Mouse (Mus musculus) left cerebral cortex, adult 6 months (tissue): ENCODE results near the gene Krt75. TPM values are rescaled to one million over a fixed set of nuclear protein-coding genes. Genes with fewer than 3 reads are reported as not detected.

Experiments
- long read RNA-seq, 2 experiments: library from polyadenylated mRNA; unstranded; transcript quantifications; one replicate each; pipeline ENCODE4 v2.0.0; 2019 to 2020
- polyA plus RNA-seq: library from polyadenylated mRNA; unstranded; fragments of <200 nt; fragmentation: Nextera tagmentation; gene quantifications from 2 replicates; pipeline ENCODE4 v1.2.3, GENCODE M21; 2021

Krt75 gene
- not detected in 2 replicates for polyA plus RNA-seq
- long read RNA-seq, experiment 1: 0 reads
- long read RNA-seq, experiment 2: 0 reads

DNA sequence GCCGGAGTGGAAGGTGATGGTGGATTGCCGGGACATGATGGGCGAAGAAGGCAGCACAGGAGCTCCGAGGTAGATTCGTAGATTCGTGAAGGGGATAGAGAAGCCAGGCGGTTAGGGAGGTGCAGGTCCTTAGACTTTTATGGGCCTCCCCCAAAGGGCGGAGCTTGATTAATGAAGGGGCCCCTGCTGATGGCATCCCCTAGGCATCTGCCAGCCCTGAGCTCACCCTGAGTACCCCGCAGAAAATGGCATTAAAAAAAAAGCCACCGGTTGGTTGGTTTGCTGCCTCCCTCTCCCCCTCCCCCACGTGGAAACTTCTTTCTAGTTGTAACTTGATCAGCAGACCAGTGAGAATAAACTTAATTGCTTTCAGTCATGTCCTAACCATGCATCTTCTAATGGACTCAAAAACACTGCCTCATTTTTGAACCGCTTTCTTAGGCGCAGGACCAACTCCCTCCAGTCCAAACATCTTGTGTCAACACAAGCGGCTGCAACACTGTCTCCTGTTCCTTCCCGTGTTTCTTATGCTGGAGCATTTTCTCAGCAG lies at the start of gene Krt75:
Gene Krt75, minus strand, starts transcription at position 109 of the 550 bp plus-strand sequence.

GRCm38 (mm10) chr15:101562850-101563249 lies 10.9 kb downstream of the Krt75 start, which contains the start of gene Krt90:
TSS of gene Krt90 (minus strand) at chr15:101562950.

GRCm38 (mm10) chr15:101550567-101550966 lies 23.1 kb downstream of the Krt75 start, which contains the start of gene Krt82:
TSS of gene Krt82 (minus strand) at chr15:101550667.

GRCm38 (mm10) chr15:101532720-101533119 lies 41.0 kb downstream of the Krt75 start, which contains the start of gene Krt84:
TSS of gene Krt84 (minus strand) at chr15:101532820.

GRCm38 (mm10) chr15:101517161-101517560 lies 56.5 kb downstream of the Krt75 start, which contains the start of gene Gm49425:
TSS of gene Gm49425 (minus strand) at chr15:101517261.

Other genes with a start within 250 kb of the Krt75 start
- 0.85 and 2.8 TPM in 2 replicates for gene Krt80, start 203.7 kb downstream of the Krt75 start, polyA plus RNA-seq
- 0.04 TPM in 1 of 2 replicates, not detected in the other for gene Krt7, start 162.9 kb downstream of the Krt75 start, polyA plus RNA-seq
- gene Krt87, start 135.1 kb downstream of the Krt75 start, polyA plus RNA-seq: 0.09 TPM in 1 of 2 replicates, not detected in the other
- gene Krt88, start 126.2 kb downstream of the Krt75 start, polyA plus RNA-seq: not detected in 2 replicates
- not detected in 2 replicates for gene Krt81, start 110.2 kb downstream of the Krt75 start, polyA plus RNA-seq
- not detected in 2 replicates for gene Krt86, start 100.4 kb downstream of the Krt75 start, polyA plus RNA-seq
- not detected in 2 replicates for gene Krt83, start 82.4 kb downstream of the Krt75 start, polyA plus RNA-seq
- gene Gm49425, start 56.6 kb downstream of the Krt75 start, polyA plus RNA-seq: not detected in 2 replicates
- gene Krt84, start 41.1 kb downstream of the Krt75 start, polyA plus RNA-seq: not detected in 2 replicates
- not detected in 2 replicates for gene Krt82, start 23.2 kb downstream of the Krt75 start, polyA plus RNA-seq
- gene Krt90, start 11.0 kb downstream of the Krt75 start, polyA plus RNA-seq: not detected in 2 replicates
- not detected in 2 replicates for gene Gm5414, start 54.3 kb upstream of the Krt75 start, polyA plus RNA-seq
- not detected in 2 replicates for gene Gm5478, start 73.5 kb upstream of the Krt75 start, polyA plus RNA-seq
- not detected in 2 replicates for gene Krt6b, start 106.4 kb upstream of the Krt75 start, polyA plus RNA-seq
- not detected in 2 replicates for gene Krt6a, start 120.4 kb upstream of the Krt75 start, polyA plus RNA-seq
- gene Krt5, start 139.0 kb upstream of the Krt75 start, polyA plus RNA-seq: not detected in 2 replicates
- gene Krt71, start 169.2 kb upstream of the Krt75 start, polyA plus RNA-seq: not detected in 2 replicates
- not detected in 2 replicates for gene Krt72, start 212.6 kb upstream of the Krt75 start, polyA plus RNA-seq
- 0.33 and 0.61 TPM in 2 replicates for gene Krt73, start 228.4 kb upstream of the Krt75 start, polyA plus RNA-seq
- gene Krt2, start 244.3 kb upstream of the Krt75 start, polyA plus RNA-seq: 0.10 and 0.15 TPM in 2 replicates